Mouse (Mus musculus) forebrain, embryonic 13.5 days (tissue): ENCODE measurements around the gene Gas1. TPM values are rescaled to one million over a fixed set of nuclear protein-coding genes. Genes with fewer than 3 reads are reported as not detected.
A peak's percentile ranks its signal among the peaks of the same experiment; 100 is the strongest.

Source experiments
- ATAC-seq: fragments of 200-750 bp; cut with Nextera tagmentation; 2 replicates; pipeline ENCODE4 v1.8.0; 2017
- H3K27ac ChIP-seq: fragments of 300-500 bp; sonication (generic); 2 replicates; pipeline ENCODE4 v1.5.1; 2015; ENCODE audit warnings: inconsistent platforms, mild to moderate bottlenecking, moderate library complexity
- H3K27me3 ChIP-seq: fragments of 300-500 bp; sonication (generic); 2 replicates; pipeline ENCODE4 v1.6.1; 2015; ENCODE audit warnings: mild to moderate bottlenecking, inconsistent platforms
- H3K36me3 ChIP-seq: fragments of 300-500 bp; sonication (generic); 2 replicates; pipeline ENCODE4 v1.6.1; 2015; ENCODE audit warnings: mild to moderate bottlenecking, inconsistent platforms; ENCODE audit not compliant: poor library complexity, severe bottlenecking
- H3K4me1 ChIP-seq: fragments of 300-500 bp; sonication (generic); 2 replicates; pipeline ENCODE4 v1.6.1; 2015; ENCODE audit warnings: inconsistent platforms
- H3K4me2 ChIP-seq: fragments of 300-500 bp; sonication (generic); 2 replicates; pipeline ENCODE4 v1.6.1; 2015; ENCODE audit warnings: inconsistent platforms, mild to moderate bottlenecking, moderate library complexity
- H3K4me3 ChIP-seq: fragments of 300-500 bp; sonication (generic); 2 replicates; pipeline ENCODE4 v1.5.1; 2015; ENCODE audit warnings: mild to moderate bottlenecking, inconsistent platforms
- H3K9ac ChIP-seq: fragments of 300-500 bp; sonication (generic); 2 replicates; pipeline ENCODE4 v1.6.1; 2015; ENCODE audit warnings: mild to moderate bottlenecking, inconsistent platforms
- H3K9me3 ChIP-seq: fragments of 300-500 bp; sonication (generic); replicated peaks from 2 replicates; pipeline ENCODE4 v1.6.1; 2016; ENCODE audit warnings: inconsistent platforms
- WGBS: fragments of 180-500 bp; shearing (Covaris S2); methylation state at CpG from one replicate; pipeline ENCODE4 v1.1.7; 2015; 5-methylcytosine and 5-hydroxymethylcytosine counted together
- polyA plus RNA-seq: library from polyadenylated mRNA; unstranded; fragments of >200 nt; fragmentation: Nextera tagmentation; extraction: Ambion mirVana; gene quantifications from 2 replicates; pipeline ENCODE4 v1.2.1, GENCODE M21; 2015

The Gas1 gene
- polyA plus RNA-seq, 1 experiment from 2014 or later: 51.6 TPM

DNA sequence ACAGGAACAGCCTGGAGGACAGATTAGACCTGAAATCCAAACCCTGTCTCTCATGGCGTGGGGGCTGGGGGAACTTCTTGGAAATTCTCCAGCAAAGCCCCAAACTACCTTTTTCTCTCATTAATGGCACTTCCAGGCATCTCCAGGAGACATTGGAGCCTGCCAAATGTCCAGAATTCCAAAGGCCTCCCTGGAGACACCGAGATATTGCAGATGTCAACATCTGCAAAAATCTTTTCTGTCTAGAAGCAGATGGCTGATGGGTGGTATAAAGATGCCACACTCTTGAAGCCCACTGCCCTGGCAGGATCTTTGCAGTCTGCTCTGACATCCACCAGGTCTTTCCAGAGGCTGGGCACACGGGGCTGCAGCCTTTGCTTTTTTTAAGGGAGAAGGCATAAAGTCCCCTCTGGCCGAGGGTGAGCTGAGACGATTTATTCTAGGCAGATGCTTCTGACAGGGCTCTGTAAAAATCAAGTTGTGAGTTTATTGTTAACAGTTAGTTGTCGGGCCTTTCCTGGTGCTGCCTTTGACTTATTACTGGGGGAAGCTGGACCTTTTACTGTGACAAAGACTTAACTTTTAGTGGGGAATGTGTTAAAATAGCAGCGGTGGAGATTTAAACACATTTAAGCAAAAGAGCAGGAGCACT is 4.7 kb downstream of the Gas1 start:
- Histone ChIP-seq H3K4me3 (no peak overlapping the region), H3K27ac (peak overlapping the region; percentile 41; the same call in 1 of the 2 replicates), H3K9me3 (no peaks in the 10 kb centered on the region), H3K9ac (no peak overlapping the region), H3K4me2 (peak overlapping the region; percentile 89), H3K4me1 (peaks cover 50% of the 10 kb centered on the region), H3K27me3 (peaks cover 37% of the 10 kb centered on the region), H3K36me3 (0 out of 2 replicates have a peak, but pooled peaks cover 8% of the 10 kb centered on the region)
- ATAC-seq: no peak
- 14% methylated on average over 7 of the region's 7 CpGs for WGBS

DNA sequence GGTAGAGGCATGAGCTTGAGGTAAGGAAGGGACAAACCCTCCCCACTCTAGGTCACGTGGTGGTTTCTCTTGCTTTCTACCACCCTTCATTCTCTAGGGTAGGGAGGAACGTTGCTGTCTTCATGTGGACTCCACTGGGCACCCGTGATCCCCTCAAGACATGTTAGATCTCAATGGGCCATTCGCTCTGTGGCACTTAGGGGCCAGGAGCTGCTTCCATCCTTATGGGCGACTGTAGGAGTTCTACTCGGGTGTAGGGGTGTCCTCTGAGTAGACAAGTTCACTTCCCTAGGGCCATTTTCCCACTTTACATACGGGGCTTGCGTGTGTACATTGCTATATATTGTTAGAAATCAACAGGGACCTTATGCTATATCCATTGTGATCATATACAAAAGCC is 5.4 kb downstream of the Gas1 start:
- no peak for ATAC-seq
- Histone ChIP-seq H3K9me3 (no peaks in the 10 kb centered on the region), H3K4me3 (no peak overlapping the region), H3K36me3 (0 out of 2 replicates have a peak, but pooled peaks cover 8% of the 10 kb centered on the region), H3K27ac (peak overlapping the region; percentile 37; the same call in 1 of the 2 replicates), H3K4me1 (peaks cover 49% of the 10 kb centered on the region), H3K4me2 (no peak overlapping the region; the same call in 1 of the 2 replicates), H3K27me3 (peaks cover 42% of the 10 kb centered on the region), H3K9ac (no peak overlapping the region)
- 66% methylated on average over 8 of the region's 8 CpGs for WGBS

DNA sequence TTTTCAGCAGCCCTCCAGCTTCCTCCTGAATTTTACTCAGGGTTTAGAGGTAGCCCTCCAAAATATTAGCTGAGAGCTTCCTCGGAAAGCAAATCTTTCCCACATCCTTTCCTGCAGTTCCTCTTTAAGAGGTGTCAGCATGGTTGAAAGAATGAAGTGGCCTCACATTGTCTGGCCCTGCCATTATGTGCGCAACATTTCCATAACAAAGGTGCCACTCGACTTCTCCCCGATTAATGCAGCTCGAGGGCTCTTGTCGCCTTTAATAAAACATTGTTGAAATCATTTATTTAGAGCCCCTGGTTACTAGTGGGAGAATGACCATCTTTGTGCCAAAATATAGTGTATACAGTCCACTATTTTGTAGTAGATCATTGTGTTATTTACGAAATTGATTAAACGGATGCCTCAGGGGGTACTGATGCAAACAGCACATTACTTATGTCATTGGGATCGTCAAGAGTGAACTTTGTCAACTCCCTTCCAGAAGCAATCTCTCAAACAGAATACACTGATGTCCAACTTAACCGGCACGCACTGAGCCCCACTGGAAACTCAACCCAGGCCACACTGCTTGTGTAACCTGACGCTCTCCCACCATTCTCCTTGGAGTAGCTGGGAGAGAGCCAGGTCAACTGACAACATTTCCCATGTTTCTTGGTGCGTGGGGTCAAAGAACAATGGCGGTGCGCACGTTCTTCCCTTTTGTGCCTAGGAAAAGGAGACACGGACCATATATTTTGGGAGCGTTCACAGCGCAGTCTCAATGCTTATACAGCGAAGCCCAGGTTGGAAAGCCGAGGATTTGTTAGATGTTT is 6.1 kb downstream of the Gas1 start:
- Histone ChIP-seq H3K9me3 (no peaks in the 10 kb centered on the region), H3K27me3 (peaks cover 43% of the 10 kb centered on the region), H3K4me2 (peak overlapping the region; percentile 1), H3K27ac (peak overlapping the region; percentile 37), H3K4me1 (peaks cover 49% of the 10 kb centered on the region), H3K4me3 (no peak overlapping the region), H3K9ac (no peak overlapping the region), H3K36me3 (0 out of 2 replicates have a peak, but pooled peaks cover 8% of the 10 kb centered on the region)
- 27% methylated on average over 21 of the region's 21 CpGs for WGBS
- peak; percentile 29; the same call in 1 of the 2 replicates for ATAC-seq

DNA sequence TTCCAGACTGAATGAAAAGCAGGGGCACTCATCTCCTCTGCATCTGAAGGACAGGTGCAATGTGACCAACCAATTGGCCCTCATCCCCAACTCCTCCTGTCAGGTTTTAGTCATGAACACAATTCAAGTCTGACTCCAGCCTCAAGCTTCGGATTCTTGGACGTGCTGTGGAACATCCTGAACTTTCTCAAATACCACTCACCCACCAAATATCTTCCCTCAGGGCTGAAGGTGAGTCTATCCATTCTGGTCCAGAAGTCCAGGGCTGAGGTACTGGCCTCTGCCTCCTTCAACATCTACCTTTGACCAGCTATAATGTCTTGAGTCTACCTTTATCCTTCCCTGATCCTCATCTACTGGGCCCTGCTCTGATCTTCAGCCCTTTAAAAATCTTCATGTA is 8.1 kb downstream of the Gas1 start:
- Histone ChIP-seq H3K9me3 (no peaks in the 10 kb centered on the region), H3K27me3 (peaks cover 55% of the 10 kb centered on the region), H3K36me3 (no peaks in the 10 kb centered on the region), H3K4me1 (peaks cover 34% of the 10 kb centered on the region), H3K9ac (no peak overlapping the region), H3K4me3 (no peak overlapping the region), H3K27ac (no peak overlapping the region), H3K4me2 (no peak overlapping the region)
- ATAC-seq: no peak
- 98% methylated on average over 2 of the region's 2 CpGs for WGBS

DNA sequence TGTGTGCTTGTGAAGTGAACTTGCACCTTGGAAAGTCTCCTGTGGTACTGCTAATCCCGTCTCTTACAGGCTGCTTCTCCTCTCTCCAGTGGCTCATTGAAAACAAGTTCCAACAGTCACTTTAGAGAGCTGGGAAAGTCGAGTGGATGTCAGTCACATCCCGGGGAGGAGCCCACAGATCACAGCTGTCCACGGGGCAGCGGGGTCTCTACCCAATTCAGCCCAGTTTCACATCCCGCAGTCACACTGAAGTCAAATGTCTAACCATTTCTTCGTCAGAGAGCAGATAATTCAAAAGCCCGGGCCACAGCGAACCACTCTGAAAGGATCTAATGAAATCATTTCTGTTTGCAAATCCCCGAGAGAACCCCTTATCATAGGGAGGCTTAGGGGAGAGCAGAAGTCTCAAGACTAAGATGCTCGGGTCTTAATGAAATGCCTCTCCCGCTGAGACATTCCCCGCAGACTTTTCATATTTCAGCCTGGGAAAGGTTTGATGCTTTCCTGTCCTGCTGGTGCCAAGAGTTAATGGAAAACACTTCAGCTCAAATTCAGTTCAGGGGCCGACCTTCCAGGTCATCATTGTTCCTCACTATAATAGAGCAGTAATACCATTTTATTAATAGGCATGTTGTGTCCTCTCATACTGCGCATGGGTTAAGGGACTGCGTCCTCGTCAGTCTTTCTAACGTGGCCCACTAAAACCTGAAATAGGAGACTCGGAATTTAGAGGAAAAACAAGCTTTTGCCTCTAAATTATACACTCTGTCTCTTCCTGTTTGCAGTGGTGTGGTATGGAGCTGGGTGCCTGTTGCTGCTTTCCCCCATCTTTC is 20.7 kb downstream of the Gas1 start:
- Histone ChIP-seq H3K27me3 (no peaks in the 10 kb centered on the region), H3K4me3 (no peak overlapping the region), H3K4me1 (peaks cover 14% of the 10 kb centered on the region), H3K4me2 (peak overlapping the region; percentile 30), H3K27ac (no peak overlapping the region), H3K9me3 (peaks cover 18% of the 10 kb centered on the region), H3K9ac (no peak overlapping the region), H3K36me3 (no peaks in the 10 kb centered on the region)
- WGBS: 16% methylated on average over 19 of the region's 19 CpGs
- ATAC-seq: peak; percentile 45; the same call in 1 of the 2 replicates

DNA sequence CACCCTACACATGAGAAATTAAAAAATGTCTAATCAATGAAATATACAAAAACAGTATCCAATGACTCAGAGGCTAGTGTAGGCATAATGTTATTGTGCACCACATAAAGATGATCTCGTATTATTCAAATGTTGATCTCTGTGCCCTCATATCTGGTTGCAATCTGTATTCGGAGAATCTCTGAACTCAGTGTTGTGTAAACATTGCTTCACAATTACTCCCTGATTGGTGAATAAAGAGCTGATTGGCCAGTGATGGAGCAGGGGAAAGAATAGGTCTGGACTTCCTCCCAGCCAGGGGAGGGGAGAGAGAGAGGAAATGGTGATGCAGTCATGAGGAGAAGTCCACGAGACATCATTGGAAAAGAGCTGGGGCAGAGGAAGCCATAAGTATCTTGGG is 23.0 kb downstream of the Gas1 start:
- no peak overlapping the region for H3K9ac ChIP-seq
- no peak overlapping the region for H3K4me3 ChIP-seq
- H3K4me1 ChIP-seq: peaks cover 14% of the 10 kb centered on the region
- H3K27ac ChIP-seq: no peak overlapping the region
- peaks cover 6% of the 10 kb centered on the region; the same call in 1 of the 2 replicates for H3K27me3 ChIP-seq
- no peak for ATAC-seq
- H3K9me3 ChIP-seq: peaks cover 22% of the 10 kb centered on the region
- WGBS: 96% methylated on average over 3 of the region's 3 CpGs
- H3K36me3 ChIP-seq: no peaks in the 10 kb centered on the region
- H3K4me2 ChIP-seq: no peak overlapping the region

DNA sequence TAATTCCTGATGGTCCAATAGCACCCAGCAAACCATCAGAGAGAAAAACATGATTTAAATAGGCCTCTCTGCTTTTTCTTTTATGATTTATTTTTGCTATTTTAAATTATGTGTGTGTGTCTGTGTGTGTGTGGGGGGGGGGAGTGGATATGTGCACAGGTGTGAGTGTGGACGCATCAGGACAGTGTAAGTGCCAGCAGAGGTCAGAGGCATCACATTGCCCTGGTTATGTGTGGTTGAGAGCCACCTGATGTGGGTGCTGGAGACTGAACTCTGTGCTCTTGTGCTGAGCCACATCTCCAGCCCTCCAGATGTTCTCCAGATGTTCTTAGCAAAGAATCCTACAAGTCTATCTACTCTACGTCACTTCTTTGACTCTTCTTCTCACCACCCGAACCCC is 28.9 kb downstream of the Gas1 start:
- no peak overlapping the region for H3K4me3 ChIP-seq
- no peak overlapping the region for H3K9ac ChIP-seq
- peaks cover 11% of the 10 kb centered on the region for H3K9me3 ChIP-seq
- no peaks in the 10 kb centered on the region for H3K36me3 ChIP-seq
- no peak overlapping the region for H3K4me2 ChIP-seq
- ATAC-seq: peak; percentile 69; the same call in 1 of the 2 replicates
- H3K4me1 ChIP-seq: peaks cover 22% of the 10 kb centered on the region
- peaks cover 34% of the 10 kb centered on the region for H3K27me3 ChIP-seq
- H3K27ac ChIP-seq: no peak overlapping the region
- WGBS: 89% methylated on average over 3 of the region's 3 CpGs

DNA sequence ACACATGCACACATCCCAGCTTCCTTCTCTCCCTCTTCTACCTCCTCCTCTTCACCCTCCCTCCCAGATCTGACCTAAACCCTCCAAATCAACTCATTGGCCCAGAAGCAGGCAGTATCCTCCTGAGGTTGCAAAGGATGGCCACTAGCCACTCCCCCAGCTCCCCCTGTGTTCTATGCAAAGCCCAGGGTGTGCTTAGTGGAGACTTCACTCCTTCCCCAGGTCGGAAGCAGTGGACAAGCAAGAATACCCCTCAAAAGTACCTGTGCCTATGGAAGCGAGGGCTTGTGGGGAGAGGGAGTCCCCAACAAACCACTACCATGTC is 29.3 kb downstream of the Gas1 start:
- H3K4me3 ChIP-seq: no peak overlapping the region; the same call in 1 of the 2 replicates
- H3K9me3 ChIP-seq: peaks cover 8% of the 10 kb centered on the region; the same call in 1 of the 2 replicates
- no peaks in the 10 kb centered on the region for H3K36me3 ChIP-seq
- ATAC-seq: peak; percentile 16; the same call in 1 of the 2 replicates
- H3K9ac ChIP-seq: peak overlapping the region; percentile 64
- H3K27me3 ChIP-seq: peaks cover 34% of the 10 kb centered on the region
- H3K4me2 ChIP-seq: peak overlapping the region; percentile 63
- peaks cover 22% of the 10 kb centered on the region for H3K4me1 ChIP-seq
- H3K27ac ChIP-seq: peak overlapping the region; percentile 54; the same call in 1 of the 2 replicates
- 47% methylated on average over 2 of the region's 2 CpGs for WGBS

DNA sequence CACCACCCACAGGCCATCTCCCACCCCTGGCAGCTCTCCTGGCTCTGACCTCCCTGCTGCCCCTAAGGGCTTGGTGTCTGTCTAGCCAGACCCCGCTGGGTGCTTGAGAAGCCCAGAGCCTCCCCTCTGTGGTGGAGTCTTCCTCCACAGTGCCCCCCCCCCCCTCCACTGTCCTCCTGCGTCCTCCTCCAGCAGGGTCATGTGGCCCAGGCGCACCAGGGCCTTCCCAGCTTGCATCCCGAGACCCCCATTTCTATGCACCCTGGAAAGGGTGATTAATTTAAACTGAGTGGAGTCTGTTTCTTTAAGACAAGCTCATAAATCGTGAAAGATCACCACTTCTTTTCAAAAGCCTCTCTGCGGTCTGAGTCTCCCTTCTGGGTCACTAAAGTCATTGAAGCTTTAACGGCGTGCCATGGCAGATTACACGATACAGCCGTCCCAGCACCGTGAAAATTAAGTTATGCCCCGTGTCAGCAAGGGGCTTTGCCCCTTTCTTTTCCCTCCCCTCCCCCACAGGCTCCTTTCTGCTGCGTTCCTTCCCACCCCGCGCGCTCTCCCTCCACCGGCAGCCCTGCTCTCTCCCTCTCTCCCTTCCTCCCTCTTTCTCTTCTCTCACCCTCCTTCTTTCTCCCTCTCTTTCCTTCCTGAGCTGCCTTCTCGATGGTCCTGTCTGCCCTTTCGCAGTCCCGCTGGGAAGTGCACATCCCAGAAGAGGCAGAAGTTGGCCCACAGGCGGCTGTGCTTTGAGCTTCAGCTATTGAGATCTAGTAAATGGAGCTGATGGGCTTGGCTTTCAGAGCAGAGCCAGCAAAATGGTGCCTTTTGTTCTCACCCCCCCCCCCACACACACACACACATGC is 29.9 kb downstream of the Gas1 start:
- Histone ChIP-seq H3K9ac (peak overlapping the region; percentile 64), H3K27me3 (peaks cover 34% of the 10 kb centered on the region), H3K4me3 (peak overlapping the region; percentile 36), H3K4me2 (peak overlapping the region; percentile 63), H3K4me1 (peaks cover 22% of the 10 kb centered on the region), H3K9me3 (peaks cover 8% of the 10 kb centered on the region; the same call in 1 of the 2 replicates), H3K36me3 (no peaks in the 10 kb centered on the region), H3K27ac (peak overlapping the region; percentile 54)
- ATAC-seq: peak; percentile 63
- WGBS: 2% methylated on average over 21 of the region's 21 CpGs

DNA sequence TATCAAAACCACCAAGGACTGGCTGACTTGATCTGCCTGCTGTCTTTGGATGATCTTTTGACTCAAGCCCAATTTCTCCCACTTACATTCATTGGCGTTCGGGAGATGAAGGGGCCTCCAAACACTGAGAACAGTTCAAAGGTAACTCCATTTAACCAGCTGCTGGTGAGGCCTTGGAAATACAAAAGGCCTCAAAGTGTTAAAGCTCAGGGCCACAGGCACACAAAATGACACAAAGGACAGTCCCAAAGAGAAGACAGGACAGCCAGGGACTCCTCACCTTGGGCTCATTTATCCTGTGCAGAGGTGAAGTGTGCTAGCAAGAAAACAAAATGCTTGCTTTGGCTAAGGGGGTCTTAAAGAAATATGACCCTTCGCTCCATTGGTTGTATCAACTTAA is 30.9 kb downstream of the Gas1 start:
- Histone ChIP-seq H3K4me3 (no peak overlapping the region), H3K9ac (no peak overlapping the region), H3K4me2 (no peak overlapping the region), H3K9me3 (peaks cover 1% of the 10 kb centered on the region; the same call in 1 of the 2 replicates), H3K27me3 (peaks cover 34% of the 10 kb centered on the region), H3K4me1 (peaks cover 22% of the 10 kb centered on the region), H3K36me3 (no peaks in the 10 kb centered on the region), H3K27ac (no peak overlapping the region)
- no peak for ATAC-seq
- 33% methylated on average over 3 of the region's 3 CpGs for WGBS

DNA sequence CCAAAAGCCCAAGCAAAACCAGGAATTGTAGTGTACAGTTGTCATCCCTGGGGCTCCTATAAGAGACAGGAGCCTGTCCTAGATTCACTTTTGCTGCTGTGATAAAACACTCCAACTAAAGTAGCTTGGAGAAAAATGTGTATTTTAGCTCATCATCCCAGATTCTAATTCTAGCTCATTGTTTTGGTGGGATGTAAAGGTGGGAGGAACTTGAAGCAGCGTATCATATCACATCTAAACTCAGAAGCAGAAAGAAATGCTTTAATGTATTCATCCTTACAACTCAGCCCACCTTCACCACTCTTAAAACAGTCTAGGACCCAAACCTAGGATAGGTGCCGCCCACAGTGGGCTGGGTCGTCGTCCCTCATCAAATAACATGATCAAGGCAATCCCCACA is 40.2 kb downstream of the Gas1 start:
- Histone ChIP-seq H3K36me3 (no peaks in the 10 kb centered on the region), H3K4me2 (no peak overlapping the region), H3K27ac (no peak overlapping the region), H3K4me3 (no peak overlapping the region), H3K9ac (no peak overlapping the region), H3K4me1 (peaks cover 25% of the 10 kb centered on the region), H3K27me3 (no peaks in the 10 kb centered on the region), H3K9me3 (no peaks in the 10 kb centered on the region)
- ATAC-seq: no peak
- 96% methylated on average over 4 of the region's 4 CpGs for WGBS
